Mouse (Mus musculus) embryonic stem cell, embryonic (primary cell): ENCODE measurements at regions not wholly inside any gene's neighbourhood (a gene's known extent, or its start where the extent isn't known, plus 50 kb on each side); places are given as distances from the start of the nearest gene placed in this dataset.

Experiments used
- CTCF ChIA-PET, 4 experiments: fragments of 300-600 bp in 2 of 4; fragments of 350-600 bp in 2 of 4; sonication (Branson Sonifier 250); formaldehyde crosslinking; loops; one replicate each; lab custom pipeline; 2022; ENCODE audit warnings: inconsistent platforms in 2 of 4; lab: Charles Lee
- POLR2A ChIA-PET, 4 experiments: fragments of 300-600 bp in 2 of 4; fragments of 350-600 bp in 2 of 4; sonication (Branson Sonifier 250); formaldehyde crosslinking; loops; one replicate each; lab custom pipeline; 2022; ENCODE audit warnings: antibody characterized with exemption in 4 of 4, inconsistent platforms in 1 of 4; lab: Charles Lee

DNA sequence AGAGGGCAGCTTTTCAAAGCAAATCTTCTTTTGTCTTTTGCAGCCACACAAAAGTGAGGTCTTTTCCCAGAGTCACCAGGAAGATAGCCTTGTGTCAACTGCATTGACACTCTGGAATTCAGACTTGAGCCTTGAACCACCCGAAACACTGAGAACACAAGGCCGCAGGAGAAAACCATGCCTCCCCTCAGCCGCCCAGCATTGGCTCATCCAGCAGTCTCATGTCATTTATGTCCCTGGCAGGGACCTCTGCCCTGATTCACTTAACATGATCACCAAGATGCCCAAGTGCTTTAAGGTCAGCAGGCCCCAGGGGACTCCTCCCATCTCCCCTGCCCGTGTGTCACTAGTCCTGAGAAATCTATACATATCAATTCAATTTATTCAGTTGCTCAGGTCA is 173.1 kb upstream of the Kdm8 start:
- CTCF ChIA-PET = interaction anchor here in 1 of 4 experiments (0.6 kb wide), 1 partner anchor 277 kb away, joined by 3 read pairs; no protein-coding TSS in a partner anchor
- POLR2A ChIA-PET = no interaction called here

DNA sequence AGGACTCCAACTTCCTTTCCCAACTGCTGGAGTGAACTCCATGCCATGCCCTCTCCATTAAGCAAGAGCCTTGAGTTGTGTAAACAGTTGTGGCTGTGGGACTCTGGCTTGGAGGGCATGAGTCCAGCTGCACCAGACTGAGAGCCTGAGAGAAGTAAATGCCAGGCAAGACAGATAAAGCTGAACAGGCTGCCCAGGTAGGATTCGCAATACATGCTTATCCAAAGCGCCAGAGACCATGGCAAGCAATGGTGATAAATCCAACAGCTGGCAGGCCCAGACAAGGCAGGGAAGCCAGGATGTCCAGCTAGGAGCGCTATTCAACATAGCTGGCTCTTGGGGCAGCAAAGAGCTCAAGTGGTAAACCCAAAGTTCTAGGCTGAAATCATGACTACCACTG is 163.1 kb upstream of the Kdm8 start:
- POLR2A ChIA-PET = no interaction called here
- CTCF ChIA-PET = no interaction called here

GRCm38 (mm10) chr7:125295226-125295625 is 149.2 kb upstream of the Kdm8 start:
- ChIA-PET CTCF (no interaction called here), POLR2A (no interaction called here)

- ChIA-PET CTCF (interaction anchor here in 1 of 4 experiments (0.6 kb wide), 1 partner anchor 1308 kb away, joined by 4 read pairs; no protein-coding TSS in a partner anchor), POLR2A (interaction anchor here in 1 of 4 experiments (0.8 to 1.9 kb wide), 2 partner anchors 12 to 16 kb away, joined by 3 to 7 read pairs; no protein-coding TSS in a partner anchor)
These were observed 136.0 kb upstream of the Kdm8 start for GRCm38 (mm10) chr7:125308433-125308832.

- ChIA-PET POLR2A (no interaction called here), CTCF (no interaction called here)
These were observed 133.5 kb upstream of the Kdm8 start for GRCm38 (mm10) chr7:125310971-125311370.

- CTCF ChIA-PET = no interaction called here
- POLR2A ChIA-PET = no interaction called here
These were observed 130.9 kb upstream of the Kdm8 start for GRCm38 (mm10) chr7:125313604-125314003.

GRCm38 (mm10) chr7:125334769-125335168 is 109.7 kb upstream of the Kdm8 start:
- ChIA-PET POLR2A (no interaction called here), CTCF (no interaction called here)

DNA sequence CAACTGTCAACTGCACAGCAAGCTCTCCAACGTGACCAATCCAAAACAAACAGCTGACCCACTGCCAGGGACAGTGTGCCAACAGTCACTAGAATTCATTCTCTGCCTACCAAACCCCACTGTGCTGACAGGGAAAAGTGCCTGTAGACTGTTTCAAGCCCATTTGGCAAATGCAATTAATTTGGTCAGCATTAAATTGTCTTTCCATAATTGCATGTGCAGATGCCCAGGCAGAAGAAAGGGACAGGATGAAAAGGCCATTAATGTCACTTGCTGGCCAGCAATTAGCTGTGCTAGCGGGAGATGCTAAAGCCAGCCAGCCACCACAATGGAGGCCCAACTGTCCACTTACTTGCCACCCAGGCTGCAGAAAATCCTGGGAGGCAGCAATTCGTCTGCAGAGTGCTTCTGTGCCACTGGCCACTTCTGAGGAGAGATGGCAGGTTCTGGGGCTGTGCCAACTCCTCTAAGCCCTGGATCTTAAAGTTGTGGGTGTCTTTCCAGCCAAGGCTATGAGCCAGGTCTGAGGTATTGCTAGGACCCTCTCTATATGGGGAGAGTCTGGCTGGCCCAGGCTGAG is 108.8 kb upstream of the Kdm8 start:
- CTCF ChIA-PET = no interaction called here
- POLR2A ChIA-PET = no interaction called here

GRCm38 (mm10) chr7:125336826-125337225 is 107.7 kb upstream of the Kdm8 start:
- POLR2A ChIA-PET = no interaction called here
- CTCF ChIA-PET = no interaction called here

GRCm38 (mm10) chr7:125338177-125338751 is 106.2 kb upstream of the Kdm8 start:
- ChIA-PET POLR2A (no interaction called here), CTCF (no interaction called here)

- ChIA-PET POLR2A (no interaction called here), CTCF (interaction anchor here in 1 of 4 experiments (0.6 kb wide), 1 partner anchor 52 kb away, joined by 14 read pairs; no protein-coding TSS in a partner anchor)
These were observed 104.1 kb upstream of the Kdm8 start for GRCm38 (mm10) chr7:125340326-125340905.

DNA sequence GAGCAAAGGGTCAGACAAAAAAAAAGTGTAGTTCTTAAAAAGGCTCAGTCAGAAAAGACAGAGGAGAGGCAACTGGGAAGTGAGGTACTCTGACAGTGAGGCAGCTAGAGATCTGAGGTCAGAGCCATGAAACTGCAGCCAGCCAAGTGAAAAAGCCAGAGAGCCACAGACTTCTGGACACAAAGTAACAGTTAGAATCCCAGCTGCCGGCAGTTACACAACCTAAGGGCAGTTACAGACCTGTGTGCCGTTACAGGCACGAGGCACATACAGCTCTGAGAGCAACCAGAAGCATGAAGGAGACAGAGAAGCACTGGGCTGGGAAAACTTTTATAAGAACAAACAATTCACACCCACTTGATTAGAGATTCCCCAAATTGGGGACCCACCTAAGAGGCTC is 94.9 kb upstream of the Kdm8 start:
- ChIA-PET POLR2A (interaction anchor here in 1 of 4 experiments (0.6 kb wide), 1 partner anchor 1385 kb away, joined by 3 read pairs; no protein-coding TSS in a partner anchor), CTCF (no interaction called here)

DNA sequence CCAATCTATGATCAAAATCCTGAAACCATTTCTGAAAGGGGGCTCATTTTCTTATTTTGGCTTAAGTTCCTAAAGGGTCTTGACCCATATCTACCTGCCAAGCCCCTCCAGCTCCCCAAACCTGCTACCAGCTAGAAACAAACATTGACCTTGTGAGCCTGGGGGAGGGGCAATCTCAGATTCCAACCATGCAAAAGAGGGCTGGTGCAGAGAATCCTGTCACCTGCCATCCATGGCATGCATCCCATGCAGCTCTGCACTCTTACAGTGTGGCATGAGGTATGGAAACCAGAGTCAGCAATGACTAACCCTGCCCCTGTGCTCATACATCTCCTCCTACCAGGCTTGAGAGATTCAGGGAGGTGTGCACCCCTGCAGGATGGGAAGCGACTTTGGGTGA is 90.3 kb upstream of the Kdm8 start:
- ChIA-PET POLR2A (interaction anchor here in 1 of 4 experiments (1.1 kb wide), 1 partner anchor 26 kb away, joined by 3 read pairs; no protein-coding TSS in a partner anchor), CTCF (no interaction called here)

DNA sequence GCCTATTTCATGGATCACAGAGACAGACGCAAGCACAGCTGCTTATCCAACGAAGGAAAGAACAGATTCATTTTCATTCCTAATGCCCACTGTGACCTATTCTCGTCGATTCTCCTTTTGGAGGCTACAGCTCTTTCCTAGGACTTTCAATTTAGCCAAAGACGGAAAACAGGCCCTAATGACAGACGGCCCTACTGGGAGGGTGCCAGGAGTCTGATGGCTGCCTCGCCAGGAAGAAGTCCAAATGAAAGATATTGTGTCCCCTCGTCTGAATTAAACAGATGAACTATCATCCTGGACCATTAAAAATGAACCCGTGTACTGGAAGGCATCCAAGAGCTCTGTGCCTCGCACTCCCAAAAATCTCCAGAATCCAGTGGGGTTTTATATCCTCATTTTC is 89.5 kb upstream of the Kdm8 start:
- ChIA-PET CTCF (no interaction called here), POLR2A (interaction anchor here in 1 of 4 experiments (1.1 kb wide), 1 partner anchor 26 kb away, joined by 3 read pairs; no protein-coding TSS in a partner anchor)

DNA sequence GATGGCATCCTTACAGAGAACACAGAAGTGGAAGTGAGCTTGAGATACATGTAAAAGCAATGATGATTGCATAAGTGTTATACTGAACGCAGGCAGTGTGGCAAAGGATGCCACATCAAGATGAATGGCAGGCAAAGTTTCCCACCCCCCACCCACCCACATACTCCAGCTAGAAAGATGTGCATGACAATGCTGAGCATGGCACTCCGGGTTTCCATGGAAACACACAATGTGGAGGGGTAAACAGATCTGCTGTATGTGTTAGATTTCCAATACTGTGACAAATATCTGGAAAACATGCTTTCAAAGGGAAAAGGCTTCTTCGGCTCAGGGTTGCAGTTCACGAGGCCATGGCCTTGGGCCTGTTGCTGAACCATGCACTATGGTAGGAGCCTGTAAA is 86.5 kb upstream of the Kdm8 start:
- ChIA-PET POLR2A (no interaction called here), CTCF (no interaction called here)

- CTCF ChIA-PET = no interaction called here
- POLR2A ChIA-PET = interaction anchor here in 1 of 4 experiments (0.7 kb wide), 1 partner anchor 14 kb away, joined by 4 read pairs; no protein-coding TSS in a partner anchor
These were observed 61.5 kb upstream of the Kdm8 start for GRCm38 (mm10) chr7:125383021-125383420.

GRCm38 (mm10) chr7:125384171-125384570 is 60.3 kb upstream of the Kdm8 start:
- CTCF ChIA-PET = interaction anchor here in 1 of 4 experiments (0.7 kb wide), 1 partner anchor 155 kb away, joined by 3 read pairs; no protein-coding TSS in a partner anchor
- POLR2A ChIA-PET = interaction anchor here in 1 of 4 experiments (0.6 kb wide), 1 partner anchor 184 kb away, joined by 3 read pairs; no protein-coding TSS in a partner anchor

DNA sequence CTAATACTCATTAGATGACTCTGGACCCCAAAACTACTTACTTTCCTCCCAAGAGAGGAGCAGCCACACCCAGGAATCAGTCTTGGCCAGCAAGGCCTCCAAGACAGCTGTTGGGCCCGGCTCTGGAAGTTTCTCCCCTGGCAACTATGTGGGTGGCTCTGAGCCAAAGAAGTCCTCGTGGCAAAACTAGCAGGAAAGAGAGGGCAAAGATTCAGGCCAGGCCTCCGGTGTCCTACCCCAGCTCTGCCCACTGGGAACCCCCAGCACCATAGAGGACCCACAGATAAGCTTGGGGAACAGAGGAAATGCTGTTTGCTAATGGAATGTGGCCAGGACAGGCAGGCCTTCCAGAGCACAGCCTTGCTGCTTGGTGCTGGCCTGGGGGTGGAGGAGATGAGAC is 51.9 kb upstream of the Kdm8 start:
- POLR2A ChIA-PET = interaction anchor here in 3 of 4 experiments (0.7 to 2.6 kb wide), 5 partner anchors 23 to 79 kb away, joined by 3 to 8 read pairs (median 5); partner anchors contain the start of gene Kdm8 (in 1 of the 3)
- CTCF ChIA-PET = interaction anchor here in 2 of 4 experiments (0.6 to 1.1 kb wide), 3 partner anchors 35 to 1231 kb away, joined by 4 to 14 read pairs (median 7); no protein-coding TSS in a partner anchor

DNA sequence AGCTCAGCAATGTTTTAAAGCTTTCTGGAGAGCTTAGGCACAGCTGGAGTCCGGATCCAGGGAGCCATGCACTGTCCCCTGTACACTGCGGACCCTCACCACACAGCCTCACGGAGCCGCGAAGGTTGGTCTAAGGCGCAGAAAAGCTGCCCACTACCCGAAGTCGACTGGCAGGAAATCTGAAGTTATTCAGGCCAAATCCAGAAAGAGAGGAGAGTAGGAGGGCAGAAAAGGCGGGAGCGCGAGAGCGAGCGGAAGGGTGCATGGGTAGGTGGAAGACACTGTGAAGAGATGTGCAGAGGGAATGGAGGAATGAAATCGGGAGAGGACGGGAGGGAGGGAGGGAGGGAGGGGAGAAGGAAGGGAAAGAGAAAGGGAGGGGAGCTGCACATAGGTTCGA is 51.2 kb upstream of the Kdm8 start:
- POLR2A ChIA-PET = interaction anchor here in 3 of 4 experiments (0.6 to 2.6 kb wide), 9 partner anchors 13 to 1030 kb away, joined by 3 to 9 read pairs (median 7); partner anchors contain the start of gene Kdm8 (in 1 of the 3)
- CTCF ChIA-PET = interaction anchor here in 2 of 4 experiments (0.6 to 1.8 kb wide), 6 partner anchors 23 to 78 kb away, joined by 3 to 5 read pairs (median 4); no protein-coding TSS in a partner anchor
